Mouse (Mus musculus): Measurements from ENCODE around the gene Aldh9a1. TPM values are rescaled to one million over a fixed set of nuclear protein-coding genes. Genes with fewer than 3 reads are reported as not detected.
A peak's percentile ranks its signal among the peaks of the same experiment; 100 is the strongest.

The Aldh9a1 gene
- polyA plus RNA-seq (2012; rRNA removed), result 21.7 and 27.8 TPM in 2 replicates

- under 1% methylated on average over 55 of the region's 55 CpGs for WGBS
- H3K4me1 ChIP-seq (ENCODE audit: control insufficient read depth, insufficient read depth, low read length), result no peaks in the 10 kb centered on the region
- 0 out of 2 replicates have a peak, but pooled peaks have one; percentile 25 for TF ChIP-seq POLR2A (IDR thresholded peaks at IDR 0.05; ENCODE audit: borderline replicate concordance, extremely low read depth, low read depth, low read length)
- no peak for TF ChIP-seq CTCF (IDR thresholded peaks at IDR 0.05; ENCODE audit: insufficient read depth, low read length)
Observed at GRCm38 (mm10) chr1:167349815-167350596, at the start of gene Aldh9a1. Gene Aldh9a1 (plus strand): TSS chr1:167349991.

GRCm38 (mm10) chr1:167300122-167300521, 49.7 kb upstream of the Aldh9a1 start:
- WGBS, result 77% methylated on average over 2 of the region's 2 CpGs
- Histone ChIP-seq H3K4me1 (ENCODE audit: control insufficient read depth, insufficient read depth, low read length) (no peaks in the 10 kb centered on the region), H3K4me3 (replicated peaks; ENCODE audit: extremely low read depth, low read depth, low read length) (no peak overlapping the region)
- DNase-seq, result no peak
- TF ChIP-seq POLR2A (IDR thresholded peaks at IDR 0.05; ENCODE audit: borderline replicate concordance, extremely low read depth, low read depth, low read length), result no peak
- TF ChIP-seq CTCF (IDR thresholded peaks at IDR 0.05; ENCODE audit: insufficient read depth, low read length), result no peak

More at GRCm38 (mm10) chr1:167349815-167350596, at the start of gene Aldh9a1:
- DNase-seq, result peak; percentile 93
- peak within 1 kb of the TSS; percentile 87 for H3K4me3 ChIP-seq (replicated peaks; ENCODE audit: extremely low read depth, low read depth, low read length)

- no peak overlapping the region for H3K4me3 ChIP-seq (replicated peaks; ENCODE audit: extremely low read depth, low read depth, low read length)
- 27% methylated on average over 7 of the region's 7 CpGs for WGBS
- no peak for DNase-seq
- peaks cover 3% of the 10 kb centered on the region; the same call in 1 of the 2 replicates for H3K4me1 ChIP-seq (ENCODE audit: control insufficient read depth, insufficient read depth, low read length)
- TF ChIP-seq CTCF (IDR thresholded peaks at IDR 0.05; ENCODE audit: insufficient read depth, low read length), result no peak
- TF ChIP-seq POLR2A (IDR thresholded peaks at IDR 0.05; ENCODE audit: borderline replicate concordance, extremely low read depth, low read depth, low read length), result no peak
Observed at GRCm38 (mm10) chr1:167305501-167306137, 44.2 kb upstream of the Aldh9a1 start.

- Histone ChIP-seq H3K4me3 (replicated peaks; ENCODE audit: extremely low read depth, low read depth, low read length) (no peak overlapping the region), H3K4me1 (ENCODE audit: control insufficient read depth, insufficient read depth, low read length) (peaks cover 3% of the 10 kb centered on the region; the same call in 1 of the 2 replicates)
- peak; percentile 31 for DNase-seq
- WGBS, result 49% methylated on average over 5 of the region's 5 CpGs
- TF ChIP-seq POLR2A (IDR thresholded peaks at IDR 0.05; ENCODE audit: borderline replicate concordance, extremely low read depth, low read depth, low read length) (no peak), CTCF (IDR thresholded peaks at IDR 0.05; ENCODE audit: insufficient read depth, low read length) (peak; percentile 65)
Observed at GRCm38 (mm10) chr1:167306451-167307240, 43.1 kb upstream of the Aldh9a1 start.

GRCm38 (mm10) chr1:167307674-167308073, 42.1 kb upstream of the Aldh9a1 start:
- TF ChIP-seq CTCF (IDR thresholded peaks at IDR 0.05; ENCODE audit: insufficient read depth, low read length), result no peak
- TF ChIP-seq POLR2A (IDR thresholded peaks at IDR 0.05; ENCODE audit: borderline replicate concordance, extremely low read depth, low read depth, low read length), result no peak
- DNase-seq, result no peak
- H3K4me1 ChIP-seq (ENCODE audit: control insufficient read depth, insufficient read depth, low read length), result peaks cover 3% of the 10 kb centered on the region; the same call in 1 of the 2 replicates
- 51% methylated on average over 11 of the region's 11 CpGs for WGBS
- peak overlapping the region; percentile 32 for H3K4me3 ChIP-seq (replicated peaks; ENCODE audit: extremely low read depth, low read depth, low read length)

GRCm38 (mm10) chr1:167308261-167309054, 41.3 kb upstream of the Aldh9a1 start, which contains the start of gene Tmco1:
Gene Tmco1 (plus strand): TSS chr1:167308378.
- H3K4me1 ChIP-seq (ENCODE audit: control insufficient read depth, insufficient read depth, low read length), result peaks cover 3% of the 10 kb centered on the region; the same call in 1 of the 2 replicates
- peak; percentile 94; the same call in 1 of the 2 replicates for TF ChIP-seq POLR2A (IDR thresholded peaks at IDR 0.05; ENCODE audit: borderline replicate concordance, extremely low read depth, low read depth, low read length)
- TF ChIP-seq CTCF (IDR thresholded peaks at IDR 0.05; ENCODE audit: insufficient read depth, low read length), result no peak
- under 1% methylated on average over 82 of the region's 82 CpGs for WGBS
- DNase-seq, result peak; percentile 97
- peak within 1 kb of the TSS; percentile 86 for H3K4me3 ChIP-seq (replicated peaks; ENCODE audit: extremely low read depth, low read depth, low read length)

GRCm38 (mm10) chr1:167312367-167312766, 37.4 kb upstream of the Aldh9a1 start:
- H3K4me1 ChIP-seq (ENCODE audit: control insufficient read depth, insufficient read depth, low read length), result peaks cover 3% of the 10 kb centered on the region; the same call in 1 of the 2 replicates
- H3K4me3 ChIP-seq (replicated peaks; ENCODE audit: extremely low read depth, low read depth, low read length), result no peak overlapping the region
- TF ChIP-seq CTCF (IDR thresholded peaks at IDR 0.05; ENCODE audit: insufficient read depth, low read length) (no peak), POLR2A (IDR thresholded peaks at IDR 0.05; ENCODE audit: borderline replicate concordance, extremely low read depth, low read depth, low read length) (no peak)
- DNase-seq, result no peak

GRCm38 (mm10) chr1:167313220-167313619, 36.6 kb upstream of the Aldh9a1 start:
- no peak for DNase-seq
- Histone ChIP-seq H3K4me1 (ENCODE audit: control insufficient read depth, insufficient read depth, low read length) (peaks cover 3% of the 10 kb centered on the region; the same call in 1 of the 2 replicates), H3K4me3 (replicated peaks; ENCODE audit: extremely low read depth, low read depth, low read length) (no peak overlapping the region)
- 89% methylated on average over 4 of the region's 4 CpGs for WGBS
- TF ChIP-seq POLR2A (IDR thresholded peaks at IDR 0.05; ENCODE audit: borderline replicate concordance, extremely low read depth, low read depth, low read length), result no peak
- TF ChIP-seq CTCF (IDR thresholded peaks at IDR 0.05; ENCODE audit: insufficient read depth, low read length), result no peak

Data from lung, adult 2 months (tissue).